Mouse (Mus musculus) gastrocnemius, adult 18-20 months (tissue): ENCODE data around the gene Ankrd6. TPM values are rescaled to one million over a fixed set of nuclear protein-coding genes. Genes with fewer than 3 reads are reported as not detected.
A peak's percentile ranks its signal among the peaks of the same experiment; 100 is the strongest.

ENCODE experiments used
- DNase-seq: peaks from one replicate; pipeline ENCODE4 v3.0.0; 2021; ENCODE audit warnings: low spot score
- total RNA-seq, 2 experiments: library from RNA; stranded (reverse); gene quantifications; 2 replicates each; pipeline ENCODE4 v1.2.3; 2021

The Ankrd6 gene
- total RNA-seq, 2 experiments from 2014 or later, result 3.0 to 6.9 TPM

DNA sequence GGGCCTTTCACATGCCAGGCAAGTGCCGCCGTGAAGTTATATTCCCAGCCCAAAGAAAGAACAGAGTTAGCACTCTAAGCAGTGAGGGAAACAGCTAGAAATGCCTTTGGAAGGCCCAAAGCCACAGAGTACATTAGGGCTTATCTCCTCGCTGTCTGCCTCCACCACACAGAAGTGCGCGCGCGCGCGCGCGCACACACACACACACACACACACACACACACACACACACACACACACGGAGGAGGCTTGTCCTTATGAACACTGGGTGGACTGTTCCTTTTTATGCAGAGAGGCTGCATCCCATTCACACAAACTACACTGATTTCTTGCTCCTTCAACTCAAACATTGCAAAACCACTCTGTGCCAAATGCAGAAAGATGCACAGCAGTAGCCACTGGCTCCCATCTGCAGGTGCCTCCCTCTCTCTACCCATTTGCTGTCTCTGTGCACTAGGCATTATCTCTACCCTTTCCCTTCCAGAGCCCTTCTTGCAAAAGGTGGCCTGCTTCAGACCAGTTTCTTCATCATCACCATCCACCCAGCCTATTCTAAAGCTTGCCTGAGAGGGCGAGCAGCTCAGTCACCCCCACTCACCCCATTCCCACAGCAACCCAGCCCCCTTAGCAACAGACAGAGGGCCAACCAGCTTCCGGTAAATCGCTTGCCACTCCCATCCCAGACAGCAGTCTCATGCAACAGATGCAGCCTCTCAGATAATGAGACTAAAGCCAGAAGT, 88.5 kb downstream of the Ankrd6 start:
- DNase-seq, result no peak

GRCm38 (mm10) chr4:32860184-32860965, 90.3 kb downstream of the Ankrd6 start:
- no peak for DNase-seq

DNA sequence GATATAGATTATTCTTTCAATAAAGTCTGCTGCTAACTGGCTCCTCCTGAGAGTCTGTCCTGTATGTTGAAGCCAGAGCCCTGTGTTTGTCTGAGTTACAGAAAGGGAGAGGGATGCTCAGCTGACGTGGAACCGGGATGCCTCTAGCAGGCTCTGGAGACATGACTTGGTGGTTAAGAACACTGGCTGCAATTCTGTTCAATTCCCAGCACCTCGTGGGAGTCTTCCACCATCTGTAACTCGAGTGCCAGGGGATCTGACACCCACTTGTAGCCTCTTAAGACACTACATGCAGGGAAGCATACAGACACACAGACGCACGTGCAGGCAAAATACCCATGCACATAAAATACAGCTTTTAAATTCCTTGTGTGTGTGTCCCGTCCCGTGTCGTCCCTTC, 95.1 kb downstream of the Ankrd6 start:
- DNase-seq, result no peak

DNA sequence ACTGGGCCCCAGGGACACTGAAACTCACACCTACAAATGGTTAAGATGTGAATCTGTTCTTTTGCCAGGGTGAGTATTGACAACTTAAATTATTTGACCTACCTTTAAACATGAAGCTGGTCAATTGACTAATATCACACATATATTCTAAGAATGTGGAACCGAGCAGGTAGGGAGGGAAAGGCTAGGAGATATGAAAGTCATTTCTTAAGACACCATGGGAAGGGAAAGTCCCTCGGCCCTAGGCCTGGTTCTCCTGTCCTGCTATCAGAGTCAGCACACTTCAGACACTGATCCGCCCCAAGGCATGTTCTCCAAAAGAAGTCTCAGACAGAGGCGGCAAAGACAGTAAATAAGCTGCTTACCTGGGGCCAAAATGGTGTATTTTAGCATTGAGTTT, 95.7 kb downstream of the Ankrd6 start:
- DNase-seq, result no peak

DNA sequence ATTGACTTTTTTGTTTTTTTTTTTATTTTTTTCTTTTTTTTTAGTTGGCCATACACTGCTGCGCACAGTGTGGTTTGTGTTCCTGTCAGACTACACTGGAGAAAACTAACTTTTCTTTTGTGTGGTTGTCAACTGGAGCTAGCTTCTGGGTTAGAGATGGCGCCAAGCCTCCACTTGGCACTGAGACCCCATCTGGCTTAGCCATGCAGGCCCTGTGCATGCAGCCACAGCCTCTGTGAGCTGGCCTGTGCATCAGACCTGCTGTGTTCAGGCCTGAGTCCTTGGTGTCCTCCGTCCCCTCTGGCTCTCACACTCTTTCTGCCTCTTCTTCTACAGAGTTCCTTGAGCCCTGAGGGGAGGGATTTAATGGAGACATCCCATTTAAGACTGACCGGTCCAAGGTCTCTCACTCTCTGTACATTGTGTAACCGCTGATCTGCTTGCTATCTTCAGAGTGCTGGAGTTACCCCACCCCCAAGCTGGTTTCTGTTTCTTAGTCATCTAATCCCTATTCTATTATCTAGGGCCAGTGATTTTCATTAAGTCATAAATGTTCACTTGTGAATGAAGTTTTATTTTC, 96.9 kb downstream of the Ankrd6 start:
- no peak for DNase-seq

GRCm38 (mm10) chr4:32852819-32853218, 97.8 kb downstream of the Ankrd6 start:
- DNase-seq, result no peak

- DNase-seq, result no peak
Measured at GRCm38 (mm10) chr4:32852294-32852693, 98.3 kb downstream of the Ankrd6 start.

DNA sequence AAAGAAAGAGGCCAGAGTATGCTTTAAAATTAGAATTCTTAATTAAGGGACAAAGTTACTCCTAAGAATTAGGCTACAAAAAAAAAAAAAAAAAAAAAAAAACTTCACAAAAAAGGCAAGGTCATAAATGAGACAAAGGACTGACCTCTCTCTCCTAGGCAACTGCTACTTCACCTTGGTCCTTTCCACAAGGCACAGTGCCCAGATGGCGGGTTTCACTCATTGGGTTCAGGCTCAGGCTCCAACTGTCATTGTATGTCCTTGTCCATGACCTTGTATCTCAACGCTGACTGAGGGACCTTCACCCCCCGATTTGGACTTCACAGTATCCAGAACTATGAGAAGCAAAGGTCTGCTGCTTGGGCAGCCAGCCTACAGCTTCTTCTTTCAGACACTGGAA, 112.2 kb downstream of the Ankrd6 start:
- DNase-seq, result no peak

DNA sequence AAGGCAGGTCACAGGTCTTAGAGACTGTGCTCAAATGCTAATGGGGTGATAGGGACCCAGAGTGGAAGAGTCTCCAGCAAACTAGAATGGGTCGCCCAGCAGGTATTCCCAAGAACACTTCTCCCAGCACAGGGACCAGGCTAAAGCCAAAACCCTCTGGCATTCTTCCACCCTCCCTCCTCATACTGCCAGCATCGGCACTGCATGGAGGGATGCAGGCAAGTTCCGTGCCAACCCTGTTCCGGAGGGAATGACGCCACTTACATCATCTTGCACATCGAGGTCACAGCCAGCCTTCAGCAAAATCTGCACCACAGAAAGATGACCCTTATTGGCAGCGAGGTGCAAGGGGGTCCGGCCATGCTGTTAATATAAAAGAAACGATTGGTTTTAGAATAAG, 114.6 kb downstream of the Ankrd6 start:
- DNase-seq, result no peak

GRCm38 (mm10) chr4:32834541-32834940, 116.1 kb downstream of the Ankrd6 start:
- DNase-seq, result no peak

DNA sequence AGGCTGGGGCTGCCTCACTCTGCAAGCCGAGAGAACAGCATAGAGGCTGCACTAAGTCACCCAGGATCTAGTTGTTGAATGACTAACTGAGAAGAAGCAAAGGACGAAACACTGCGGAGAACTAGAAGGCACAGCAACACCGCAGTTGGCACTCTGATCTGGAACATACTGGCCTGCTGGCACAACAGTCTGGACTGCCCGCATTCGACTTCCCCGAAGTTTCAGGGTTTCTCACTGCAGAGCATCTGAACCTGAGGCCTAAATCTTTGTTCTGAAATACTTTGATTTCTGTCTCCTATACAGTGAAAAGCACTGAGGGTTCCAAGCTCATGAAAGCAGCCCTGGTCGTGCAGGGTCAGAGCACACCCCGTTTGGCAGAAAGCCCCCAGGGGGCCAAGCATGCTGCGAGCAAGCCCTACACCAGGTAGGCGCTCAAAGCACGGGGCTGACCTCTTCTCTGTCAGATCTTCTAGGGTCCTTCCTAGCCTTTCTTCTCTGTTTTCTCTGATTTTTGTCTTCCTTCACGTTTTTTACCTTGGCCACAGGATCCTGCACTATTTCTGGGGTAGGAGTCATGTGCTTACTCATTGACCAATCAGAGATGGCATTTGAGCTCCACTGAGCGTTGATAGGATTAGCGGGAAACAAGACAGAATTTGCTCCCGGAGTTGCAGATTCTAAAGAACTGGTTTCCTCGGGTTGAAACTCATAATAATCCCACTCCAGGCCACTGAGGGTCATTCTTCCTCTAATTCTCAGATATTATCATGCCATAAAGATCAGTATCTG, 117.0 kb downstream of the Ankrd6 start:
- peak; percentile 6 for DNase-seq

- peak; percentile 47 for DNase-seq
Measured at GRCm38 (mm10) chr4:32829316-32829715, 121.3 kb downstream of the Ankrd6 start.

- no peak for DNase-seq
Measured at GRCm38 (mm10) chr4:32828385-32829077, 122.1 kb downstream of the Ankrd6 start.

GRCm38 (mm10) chr4:32826925-32827324, 123.7 kb downstream of the Ankrd6 start:
- DNase-seq, result peak; percentile 23

- no peak for DNase-seq
Measured at GRCm38 (mm10) chr4:32824254-32824653, 126.4 kb downstream of the Ankrd6 start.

- no peak for DNase-seq
Measured at GRCm38 (mm10) chr4:32820676-32821075, 130.0 kb downstream of the Ankrd6 start.

DNA sequence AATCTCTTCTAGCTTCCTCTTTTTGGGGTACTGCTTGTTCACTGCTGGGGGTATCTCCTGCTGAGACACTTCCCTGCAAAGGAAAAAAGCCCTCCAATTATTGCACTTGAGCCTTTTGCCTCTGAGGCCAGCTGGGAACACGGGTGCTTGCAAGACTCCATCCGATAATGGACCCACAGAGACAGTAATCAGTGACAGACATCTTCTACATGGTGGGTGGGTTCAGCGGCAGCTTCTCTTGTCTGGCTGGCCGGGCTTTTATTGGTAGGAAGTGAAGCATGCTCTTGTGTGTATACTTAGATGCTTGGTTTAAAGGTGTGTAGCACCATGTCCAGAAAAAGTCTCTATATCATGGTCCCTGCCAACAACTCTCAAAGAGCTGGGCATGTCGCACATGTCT, 133.2 kb downstream of the Ankrd6 start:
- DNase-seq, result no peak

GRCm38 (mm10) chr4:32800577-32801170, 150.0 kb downstream of the Ankrd6 start:
- DNase-seq, result no peak

DNA sequence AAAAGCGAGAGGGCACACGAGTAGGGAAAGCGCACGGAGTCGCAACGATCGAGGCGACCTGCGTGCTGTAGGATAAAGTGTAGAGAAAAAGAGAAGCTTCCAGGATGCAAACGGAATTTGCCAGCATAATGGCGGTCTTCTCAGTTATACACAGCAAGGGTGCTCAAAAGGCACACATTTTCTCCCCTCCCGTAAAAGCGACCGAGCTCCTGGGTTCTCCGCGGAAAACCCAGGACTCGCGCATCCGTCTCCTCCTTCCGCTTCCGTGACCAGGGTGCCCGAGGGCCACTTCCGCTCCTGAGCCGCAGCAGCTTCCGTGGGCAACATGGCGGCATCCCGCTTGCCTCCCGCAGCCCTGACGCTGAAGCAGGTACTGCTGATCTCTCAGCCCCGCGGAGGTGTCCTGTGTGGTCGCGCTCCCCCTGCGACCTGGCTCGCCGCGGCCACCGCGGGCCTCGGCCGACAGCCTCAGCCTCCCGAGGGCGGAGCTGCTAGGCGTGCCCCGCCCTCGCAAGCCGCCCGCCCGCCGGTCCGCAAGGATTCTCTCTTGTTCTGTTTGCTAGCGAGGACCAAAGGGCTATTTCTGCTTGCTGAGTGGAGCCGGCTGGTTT, 150.6 kb downstream of the Ankrd6 start, which contains the start of gene Lyrm2:
Gene Lyrm2, plus strand, starts transcription at position 288 of the 611 bp plus-strand sequence.
- DNase-seq, result peak; percentile 64

GRCm38 (mm10) chr4:32798976-32799375, 151.7 kb downstream of the Ankrd6 start:
- no peak for DNase-seq
